Mouse (Mus musculus) lung, postnatal 0 days (tissue): ENCODE data around the gene Galnt16. TPM values are rescaled to one million over a fixed set of nuclear protein-coding genes. Genes with fewer than 3 reads are reported as not detected.

Experiments
- ATAC-seq: fragments of 200-750 bp; cut with Nextera tagmentation; 2 replicates; pipeline ENCODE4 v1.8.0; 2017; ENCODE audit warnings: moderate library complexity
- DNase-seq: peaks from one replicate; pipeline ENCODE4 v3.0.0-alpha.2; 2016; ENCODE audit warnings: low spot score
- H3K27ac ChIP-seq: fragments of 300-500 bp; sonication (generic); 2 replicates; pipeline ENCODE4 v1.5.1; 2014; ENCODE audit warnings: antibody characterized with exemption, mild to moderate bottlenecking, low read length, mixed read lengths
- H3K27me3 ChIP-seq: fragments of 300-500 bp; sonication (generic); replicated peaks from 2 replicates; pipeline ENCODE4 v1.6.1; 2014; ENCODE audit warnings: low read length, mixed read lengths; ENCODE audit not compliant: insufficient read depth
- H3K36me3 ChIP-seq: fragments of 300-500 bp; sonication (generic); 2 replicates; pipeline ENCODE4 v1.6.1; 2014; ENCODE audit warnings: low read length, mixed read lengths; ENCODE audit not compliant: insufficient read depth
- H3K4me1 ChIP-seq: fragments of 300-500 bp; sonication (generic); 2 replicates; pipeline ENCODE4 v1.6.1; 2014; ENCODE audit warnings: antibody characterized with exemption, low read depth, low read length, mixed read lengths; ENCODE audit not compliant: insufficient read depth
- H3K4me2 ChIP-seq: fragments of 300-500 bp; sonication (generic); replicated peaks from 2 replicates; pipeline ENCODE4 v1.6.1; 2014; ENCODE audit warnings: low read depth, mild to moderate bottlenecking, low read length, moderate library complexity, mixed read lengths
- H3K4me3 ChIP-seq: fragments of 300-500 bp; sonication (generic); 2 replicates; pipeline ENCODE4 v1.5.1; 2014; ENCODE audit warnings: low read depth, low read length
- H3K9ac ChIP-seq: fragments of 300-500 bp; sonication (generic); replicated peaks from 2 replicates; pipeline ENCODE4 v1.6.1; 2014; ENCODE audit warnings: low read depth, mild to moderate bottlenecking
- H3K9me3 ChIP-seq: fragments of 300-500 bp; sonication (generic); 2 replicates; pipeline ENCODE4 v1.6.1; 2016; ENCODE audit warnings: low read length, mixed read lengths
- CTCF ChIP-seq: IDR thresholded peaks from 2 replicates; pipeline ENCODE4 v1.5.1; 2016; ENCODE audit warnings: antibody characterized with exemption, mild to moderate bottlenecking
- EP300 ChIP-seq: IDR thresholded peaks from 2 replicates; pipeline ENCODE4 v1.6.1; 2016; ENCODE audit warnings: antibody characterized with exemption, mild to moderate bottlenecking, control low read depth
- WGBS: fragments of 180-500 bp; shearing (Covaris S2); extraction: QIAGEN DNeasy Blood & Tissue Kit; methylation state at CpG from one replicate; pipeline ENCODE4 v1.1.7; 2014; 5-methylcytosine and 5-hydroxymethylcytosine counted together
- polyA plus RNA-seq: library from polyadenylated mRNA; unstranded; fragments of >200 nt; fragmentation: Nextera tagmentation; extraction: Ambion mirVana; gene quantifications from 2 replicates; pipeline ENCODE4 v1.2.1, GENCODE M21; 2015

Galnt16 gene
- polyA plus RNA-seq, 1 experiment from 2014 or later = 5.6 TPM

GRCm38 (mm10) chr12:80565793-80566192, 47.7 kb downstream of the Galnt16 start:
- 50% methylated on average over 2 of the region's 2 CpGs for WGBS
- Histone ChIP-seq H3K4me1 (peaks cover 5% of the 10 kb centered on the region; the same call in 1 of the 2 replicates), H3K36me3 (no peaks in the 10 kb centered on the region), H3K27ac (no peak overlapping the region), H3K4me2 (no peak overlapping the region), H3K9me3 (no peaks in the 10 kb centered on the region), H3K4me3 (no peak overlapping the region), H3K9ac (no peak overlapping the region), H3K27me3 (no peaks in the 10 kb centered on the region)
- DNase-seq = peak; percentile 84
- peak; percentile 76 for ATAC-seq
- TF ChIP-seq EP300 (no peak), CTCF (no peak)

GRCm38 (mm10) chr12:80566502-80566901, 48.4 kb downstream of the Galnt16 start:
- Histone ChIP-seq H3K27ac (no peak overlapping the region), H3K4me3 (no peak overlapping the region), H3K36me3 (no peaks in the 10 kb centered on the region), H3K9me3 (no peaks in the 10 kb centered on the region), H3K4me2 (no peak overlapping the region), H3K4me1 (peaks cover 5% of the 10 kb centered on the region; the same call in 1 of the 2 replicates), H3K27me3 (no peaks in the 10 kb centered on the region), H3K9ac (no peak overlapping the region)
- WGBS = 40% methylated on average over 4 of the region's 4 CpGs
- no peak for TF ChIP-seq EP300
- TF ChIP-seq CTCF = no peak
- DNase-seq (no peak), ATAC-seq (no peak)

GRCm38 (mm10) chr12:80567375-80567774, 49.3 kb downstream of the Galnt16 start:
- H3K4me1 ChIP-seq = peaks cover 5% of the 10 kb centered on the region; the same call in 1 of the 2 replicates
- H3K27me3 ChIP-seq = no peaks in the 10 kb centered on the region
- ATAC-seq (no peak; the same call in 1 of the 2 replicates), DNase-seq (peak; percentile 13)
- H3K27ac ChIP-seq = no peak overlapping the region; the same call in 1 of the 2 replicates
- TF ChIP-seq EP300 (no peak), CTCF (no peak)
- H3K9ac ChIP-seq = no peak overlapping the region
- H3K36me3 ChIP-seq = no peaks in the 10 kb centered on the region
- H3K9me3 ChIP-seq = no peaks in the 10 kb centered on the region
- no peak overlapping the region for H3K4me2 ChIP-seq
- no peak overlapping the region for H3K4me3 ChIP-seq
- WGBS = 15% methylated on average over 3 of the region's 3 CpGs

GRCm38 (mm10) chr12:80569561-80569960, 51.5 kb downstream of the Galnt16 start:
- DNase-seq (no peak), ATAC-seq (no peak)
- Histone ChIP-seq H3K9ac (no peak overlapping the region), H3K4me2 (no peak overlapping the region), H3K27ac (no peak overlapping the region), H3K36me3 (no peaks in the 10 kb centered on the region), H3K4me1 (peaks cover 5% of the 10 kb centered on the region; the same call in 1 of the 2 replicates), H3K27me3 (no peaks in the 10 kb centered on the region), H3K9me3 (no peaks in the 10 kb centered on the region), H3K4me3 (no peak overlapping the region)
- TF ChIP-seq CTCF (no peak), EP300 (no peak)
- 85% methylated on average over 2 of the region's 2 CpGs for WGBS

GRCm38 (mm10) chr12:80574318-80574717, 56.2 kb downstream of the Galnt16 start:
- TF ChIP-seq CTCF = no peak
- no peak for TF ChIP-seq EP300
- ATAC-seq (peak; percentile 67), DNase-seq (peak; percentile 8)
- Histone ChIP-seq H3K4me1 (no peaks in the 10 kb centered on the region), H3K27me3 (no peaks in the 10 kb centered on the region), H3K9me3 (no peaks in the 10 kb centered on the region), H3K27ac (no peak overlapping the region), H3K9ac (no peak overlapping the region), H3K4me3 (no peak overlapping the region), H3K4me2 (no peak overlapping the region), H3K36me3 (no peaks in the 10 kb centered on the region)
- WGBS = 90% methylated on average over 4 of the region's 4 CpGs

GRCm38 (mm10) chr12:80574825-80575371, 56.8 kb downstream of the Galnt16 start:
- Histone ChIP-seq H3K4me2 (no peak overlapping the region), H3K36me3 (no peaks in the 10 kb centered on the region), H3K4me1 (no peaks in the 10 kb centered on the region), H3K4me3 (no peak overlapping the region), H3K27ac (no peak overlapping the region), H3K27me3 (no peaks in the 10 kb centered on the region), H3K9ac (no peak overlapping the region), H3K9me3 (no peaks in the 10 kb centered on the region)
- peak; percentile 60 for ATAC-seq
- TF ChIP-seq EP300 (no peak), CTCF (no peak)
- peak; percentile 8 for DNase-seq
- WGBS = 31% methylated on average over 15 of the region's 15 CpGs
